Mouse (Mus musculus): ENCODE measurements around the gene Pbp2. TPM values are rescaled to one million over a fixed set of nuclear protein-coding genes. Genes with fewer than 3 reads are reported as not detected.

Gene Pbp2
- total RNA-seq, 1 experiment: 0.31 TPM

- Histone ChIP-seq H3K9ac (ENCODE audit: insufficient read depth, low read depth, low read length, poor library complexity, severe bottlenecking) (no peak overlapping the region), H3K27ac (ENCODE audit: insufficient read depth, low read depth, low read length, poor library complexity, severe bottlenecking) (no peak overlapping the region)
These were observed 30.8 kb upstream of the Pbp2 start for GRCm38 (mm10) chr6:135341076-135341378.

GRCm38 (mm10) chr6:135340355-135341075, 30.3 kb upstream of the Pbp2 start:
- no peak for TF ChIP-seq MAFK (IDR thresholded peaks at IDR 0.05; ENCODE audit: insufficient read depth, low read depth, low read length)
- no peak for TF ChIP-seq HCFC1 (IDR thresholded peaks at IDR 0.05; ENCODE audit: borderline replicate concordance, insufficient read depth, low read length)
- TF ChIP-seq ZC3H11A (IDR thresholded peaks at IDR 0.05; ENCODE audit: borderline replicate concordance, low read depth, low read length): no peak
- TF ChIP-seq ZNF384 (IDR thresholded peaks at IDR 0.05; ENCODE audit: low read depth, low read length): no peak
- TF ChIP-seq CHD2 (IDR thresholded peaks at IDR 0.05; ENCODE audit: low read depth, low read length): no peak
- no peak for DNase-seq (ENCODE audit: low read depth, low spot score)
- H3K4me1 ChIP-seq (ENCODE audit: control insufficient read depth in 2 of 2, insufficient read depth in 2 of 2, low read length in 2 of 2, poor library complexity in 1 of 2): no peaks in the 10 kb centered on the region
- in situ Hi-C loops (cut with MboI; ENCODE audit: low sequenced_read_pairs in 2 of 2, unreplicated experiment in 2 of 2): no loop called here
- no peak overlapping the region for H3K9ac ChIP-seq (ENCODE audit: insufficient read depth, low read depth, low read length, poor library complexity, severe bottlenecking)
- H3K9me3 ChIP-seq (ENCODE audit: control insufficient read depth, insufficient read depth, low read depth, low read length): no peaks in the 10 kb centered on the region
- no peak overlapping the region for H3K27ac ChIP-seq (ENCODE audit: insufficient read depth, low read depth, low read length, poor library complexity, severe bottlenecking)
- H3K4me3 ChIP-seq (ENCODE audit: insufficient read depth in 1 of 2, low read depth in 1 of 2, low read length in 2 of 2, poor library complexity in 1 of 2, severe bottlenecking in 1 of 2): no peak overlapping the region
- no peaks in the 10 kb centered on the region for H3K36me3 ChIP-seq (ENCODE audit: control insufficient read depth, insufficient read depth, low read length, poor library complexity, severe bottlenecking)

More at GRCm38 (mm10) chr6:135341076-135341378, 30.8 kb upstream of the Pbp2 start:
- TF ChIP-seq CHD2 (IDR thresholded peaks at IDR 0.05; ENCODE audit: low read depth, low read length): no peak
- TF ChIP-seq MAFK (IDR thresholded peaks at IDR 0.05; ENCODE audit: insufficient read depth, low read depth, low read length): no peak
- TF ChIP-seq ZNF384 (IDR thresholded peaks at IDR 0.05; ENCODE audit: low read depth, low read length): no peak
- TF ChIP-seq ZC3H11A (IDR thresholded peaks at IDR 0.05; ENCODE audit: borderline replicate concordance, low read depth, low read length): no peak
- no peak for TF ChIP-seq HCFC1 (IDR thresholded peaks at IDR 0.05; ENCODE audit: borderline replicate concordance, insufficient read depth, low read length)
- Histone ChIP-seq H3K9me3 (ENCODE audit: control insufficient read depth, insufficient read depth, low read depth, low read length) (no peaks in the 10 kb centered on the region), H3K4me1 (ENCODE audit: control insufficient read depth in 2 of 2, insufficient read depth in 2 of 2, low read length in 2 of 2, poor library complexity in 1 of 2) (no peaks in the 10 kb centered on the region), H3K36me3 (ENCODE audit: control insufficient read depth, insufficient read depth, low read length, poor library complexity, severe bottlenecking) (no peaks in the 10 kb centered on the region), H3K4me3 (ENCODE audit: insufficient read depth in 1 of 2, low read depth in 1 of 2, low read length in 2 of 2, poor library complexity in 1 of 2, severe bottlenecking in 1 of 2) (no peak overlapping the region)
- in situ Hi-C loops (cut with MboI; ENCODE audit: low sequenced_read_pairs in 2 of 2, unreplicated experiment in 2 of 2): no loop called here
- no peak for DNase-seq (ENCODE audit: low read depth, low spot score)

- H3K9ac ChIP-seq (ENCODE audit: insufficient read depth, low read depth, low read length, poor library complexity, severe bottlenecking): no peak overlapping the region
- no peak overlapping the region for H3K27ac ChIP-seq (ENCODE audit: insufficient read depth, low read depth, low read length, poor library complexity, severe bottlenecking)
- no peak for DNase-seq (ENCODE audit: low read depth, low spot score)
- peaks cover 0 to 11% of the 10 kb centered on the region in 2 experiments; a peak in 1 of 4 replicates for H3K4me1 ChIP-seq (ENCODE audit: control insufficient read depth in 2 of 2, insufficient read depth in 2 of 2, low read length in 2 of 2, poor library complexity in 1 of 2)
- H3K9me3 ChIP-seq (ENCODE audit: control insufficient read depth, insufficient read depth, low read depth, low read length): no peaks in the 10 kb centered on the region
- in situ Hi-C loops (cut with MboI; ENCODE audit: low sequenced_read_pairs in 2 of 2, unreplicated experiment in 2 of 2): no loop called here
- TF ChIP-seq MAFK (IDR thresholded peaks at IDR 0.05; ENCODE audit: insufficient read depth, low read depth, low read length) (no peak), HCFC1 (IDR thresholded peaks at IDR 0.05; ENCODE audit: borderline replicate concordance, insufficient read depth, low read length) (no peak), ZNF384 (IDR thresholded peaks at IDR 0.05; ENCODE audit: low read depth, low read length) (no peak), ZC3H11A (IDR thresholded peaks at IDR 0.05; ENCODE audit: borderline replicate concordance, low read depth, low read length) (no peak), CHD2 (IDR thresholded peaks at IDR 0.05; ENCODE audit: low read depth, low read length) (no peak)
- H3K4me3 ChIP-seq (ENCODE audit: insufficient read depth in 1 of 2, low read depth in 1 of 2, low read length in 2 of 2, poor library complexity in 1 of 2, severe bottlenecking in 1 of 2): no peak overlapping the region
- H3K36me3 ChIP-seq (ENCODE audit: control insufficient read depth, insufficient read depth, low read length, poor library complexity, severe bottlenecking): no peaks in the 10 kb centered on the region
These were observed 26.2 kb upstream of the Pbp2 start for GRCm38 (mm10) chr6:135336376-135336775.

GRCm38 (mm10) chr6:135333994-135334651, 23.9 kb upstream of the Pbp2 start:
- Histone ChIP-seq H3K36me3 (ENCODE audit: control insufficient read depth, insufficient read depth, low read length, poor library complexity, severe bottlenecking) (no peaks in the 10 kb centered on the region), H3K9ac (ENCODE audit: insufficient read depth, low read depth, low read length, poor library complexity, severe bottlenecking) (no peak overlapping the region), H3K9me3 (ENCODE audit: control insufficient read depth, insufficient read depth, low read depth, low read length) (no peaks in the 10 kb centered on the region), H3K27ac (ENCODE audit: insufficient read depth, low read depth, low read length, poor library complexity, severe bottlenecking) (no peak overlapping the region), H3K4me1 (ENCODE audit: control insufficient read depth in 2 of 2, insufficient read depth in 2 of 2, low read length in 2 of 2, poor library complexity in 1 of 2) (peaks cover 0 to 11% of the 10 kb centered on the region in 2 experiments; a peak in 1 of 4 replicates), H3K4me3 (ENCODE audit: insufficient read depth in 1 of 2, low read depth in 1 of 2, low read length in 2 of 2, poor library complexity in 1 of 2, severe bottlenecking in 1 of 2) (no peak overlapping the region)
- TF ChIP-seq HCFC1 (IDR thresholded peaks at IDR 0.05; ENCODE audit: borderline replicate concordance, insufficient read depth, low read length) (no peak), ZNF384 (IDR thresholded peaks at IDR 0.05; ENCODE audit: low read depth, low read length) (no peak), MAFK (IDR thresholded peaks at IDR 0.05; ENCODE audit: insufficient read depth, low read depth, low read length) (no peak), ZC3H11A (IDR thresholded peaks at IDR 0.05; ENCODE audit: borderline replicate concordance, low read depth, low read length) (no peak), CHD2 (IDR thresholded peaks at IDR 0.05; ENCODE audit: low read depth, low read length) (no peak)
- in situ Hi-C loops (cut with MboI; ENCODE audit: low sequenced_read_pairs in 2 of 2, unreplicated experiment in 2 of 2): no loop called here
- DNase-seq (ENCODE audit: low read depth, low spot score): no peak
